Mouse (Mus musculus): Measurements from ENCODE around the gene Gdpd4. TPM values are rescaled to one million over a fixed set of nuclear protein-coding genes. Genes with fewer than 3 reads are reported as not detected.

Gene Gdpd4
- polyA plus RNA-seq (2014; fragmentation: Nextera tagmentation; extraction: Ambion mirVana) = not detected in 2 replicates

- no peaks in the 10 kb centered on the region for H3K4me1 ChIP-seq (ENCODE audit: control insufficient read depth, insufficient read depth, low read length)
- DNase-seq (no peak), ATAC-seq (ENCODE audit: low FRiP score, low TSS enrichment) (no peak)
- H3K36me3 ChIP-seq (ENCODE audit: control insufficient read depth, insufficient read depth, low read length) = no peaks in the 10 kb centered on the region
- no peaks in the 10 kb centered on the region for H3K27me3 ChIP-seq (ENCODE audit: control insufficient read depth, insufficient read depth, low read length)
- no peak within 1 kb of the TSS for H3K27ac ChIP-seq (replicated peaks; ENCODE audit: low read depth, low read length)
- H3K9me3 ChIP-seq (ENCODE audit: control insufficient read depth, low read length) = no peaks in the 10 kb centered on the region
- H3K4me2 ChIP-seq (ENCODE audit: low read length) = no peak within 1 kb of the TSS
- H3K9ac ChIP-seq (replicated peaks; ENCODE audit: low read length) = no peak within 1 kb of the TSS
- H3K4me3 ChIP-seq (replicated peaks; ENCODE audit: low read depth, low read length) = no peak within 1 kb of the TSS
- 81% methylated on average over 12 of the region's 12 CpGs for WGBS
Measured at GRCm38 (mm10) chr7:97919742-97920141, at the start of gene Gdpd4. TSS of gene Gdpd4 (plus strand) at chr7:97919955.

- no peaks in the 10 kb centered on the region for H3K9me3 ChIP-seq (ENCODE audit: control insufficient read depth, low read length)
- WGBS = 92% methylated on average over 4 of the region's 4 CpGs
Measured at GRCm38 (mm10) chr7:97872396-97872795, 47.4 kb upstream of the Gdpd4 start.

GRCm38 (mm10) chr7:97873317-97873716 lies 46.4 kb upstream of the Gdpd4 start:
- DNase-seq (no peak), ATAC-seq (ENCODE audit: low FRiP score, low TSS enrichment) (no peak)
- Histone ChIP-seq H3K9ac (replicated peaks; ENCODE audit: low read length) (no peak overlapping the region), H3K4me1 (ENCODE audit: control insufficient read depth, insufficient read depth, low read length) (no peaks in the 10 kb centered on the region), H3K4me2 (ENCODE audit: low read length) (no peak overlapping the region), H3K9me3 (ENCODE audit: control insufficient read depth, low read length) (no peaks in the 10 kb centered on the region), H3K4me3 (replicated peaks; ENCODE audit: low read depth, low read length) (no peak overlapping the region), H3K36me3 (ENCODE audit: control insufficient read depth, insufficient read depth, low read length) (peaks cover 10% of the 10 kb centered on the region; the same call in 1 of the 2 replicates), H3K27ac (replicated peaks; ENCODE audit: low read depth, low read length) (no peak overlapping the region), H3K27me3 (ENCODE audit: control insufficient read depth, insufficient read depth, low read length) (no peaks in the 10 kb centered on the region)

More at GRCm38 (mm10) chr7:97872396-97872795, 47.4 kb upstream of the Gdpd4 start:
- Histone ChIP-seq H3K4me2 (ENCODE audit: low read length) (no peak overlapping the region), H3K9ac (replicated peaks; ENCODE audit: low read length) (no peak overlapping the region), H3K36me3 (ENCODE audit: control insufficient read depth, insufficient read depth, low read length) (peaks cover 8% of the 10 kb centered on the region; the same call in 1 of the 2 replicates), H3K27ac (replicated peaks; ENCODE audit: low read depth, low read length) (no peak overlapping the region), H3K4me3 (replicated peaks; ENCODE audit: low read depth, low read length) (no peak overlapping the region), H3K27me3 (ENCODE audit: control insufficient read depth, insufficient read depth, low read length) (no peaks in the 10 kb centered on the region), H3K4me1 (ENCODE audit: control insufficient read depth, insufficient read depth, low read length) (no peaks in the 10 kb centered on the region)
- ATAC-seq (ENCODE audit: low FRiP score, low TSS enrichment) (no peak), DNase-seq (no peak)

- no peaks in the 10 kb centered on the region for H3K27me3 ChIP-seq (ENCODE audit: control insufficient read depth, insufficient read depth, low read length)
- no peaks in the 10 kb centered on the region for H3K9me3 ChIP-seq (ENCODE audit: control insufficient read depth, low read length)
- 94% methylated on average over 7 of the region's 7 CpGs for WGBS
- no peaks in the 10 kb centered on the region for H3K4me1 ChIP-seq (ENCODE audit: control insufficient read depth, insufficient read depth, low read length)
- DNase-seq (no peak), ATAC-seq (ENCODE audit: low FRiP score, low TSS enrichment) (no peak)
- no peak overlapping the region for H3K4me2 ChIP-seq (ENCODE audit: low read length)
- H3K4me3 ChIP-seq (replicated peaks; ENCODE audit: low read depth, low read length) = no peak overlapping the region
- H3K36me3 ChIP-seq (ENCODE audit: control insufficient read depth, insufficient read depth, low read length) = peaks cover 10% of the 10 kb centered on the region; the same call in 1 of the 2 replicates
- H3K9ac ChIP-seq (replicated peaks; ENCODE audit: low read length) = no peak overlapping the region
- H3K27ac ChIP-seq (replicated peaks; ENCODE audit: low read depth, low read length) = no peak overlapping the region
Measured at GRCm38 (mm10) chr7:97877846-97878538, 41.8 kb upstream of the Gdpd4 start.

GRCm38 (mm10) chr7:97911646-97912045 lies 8.1 kb upstream of the Gdpd4 start:
- DNase-seq (no peak), ATAC-seq (ENCODE audit: low FRiP score, low TSS enrichment) (no peak)
- H3K36me3 ChIP-seq (ENCODE audit: control insufficient read depth, insufficient read depth, low read length) = peaks cover 59% of the 10 kb centered on the region
- WGBS = 82% methylated on average over 3 of the region's 3 CpGs
- H3K27ac ChIP-seq (replicated peaks; ENCODE audit: low read depth, low read length) = no peak overlapping the region
- H3K27me3 ChIP-seq (ENCODE audit: control insufficient read depth, insufficient read depth, low read length) = no peaks in the 10 kb centered on the region
- no peak overlapping the region for H3K9ac ChIP-seq (replicated peaks; ENCODE audit: low read length)
- H3K4me3 ChIP-seq (replicated peaks; ENCODE audit: low read depth, low read length) = no peak overlapping the region
- no peak overlapping the region for H3K4me2 ChIP-seq (ENCODE audit: low read length)
- H3K4me1 ChIP-seq (ENCODE audit: control insufficient read depth, insufficient read depth, low read length) = no peaks in the 10 kb centered on the region
- no peaks in the 10 kb centered on the region for H3K9me3 ChIP-seq (ENCODE audit: control insufficient read depth, low read length)

GRCm38 (mm10) chr7:97914833-97915516 lies 4.8 kb upstream of the Gdpd4 start:
- peaks cover 32% of the 10 kb centered on the region for H3K36me3 ChIP-seq (ENCODE audit: control insufficient read depth, insufficient read depth, low read length)
- WGBS = 83% methylated on average over 2 of the region's 2 CpGs
- no peak overlapping the region for H3K4me2 ChIP-seq (ENCODE audit: low read length)
- H3K9me3 ChIP-seq (ENCODE audit: control insufficient read depth, low read length) = no peaks in the 10 kb centered on the region
- H3K27me3 ChIP-seq (ENCODE audit: control insufficient read depth, insufficient read depth, low read length) = no peaks in the 10 kb centered on the region
- no peak for DNase-seq
- no peak overlapping the region for H3K9ac ChIP-seq (replicated peaks; ENCODE audit: low read length)
- no peaks in the 10 kb centered on the region for H3K4me1 ChIP-seq (ENCODE audit: control insufficient read depth, insufficient read depth, low read length)
- ATAC-seq (ENCODE audit: low FRiP score, low TSS enrichment) = no peak
- H3K27ac ChIP-seq (replicated peaks; ENCODE audit: low read depth, low read length) = no peak overlapping the region
- H3K4me3 ChIP-seq (replicated peaks; ENCODE audit: low read depth, low read length) = no peak overlapping the region

GRCm38 (mm10) chr7:97925819-97926218 lies 6.1 kb downstream of the Gdpd4 start:
- H3K9me3 ChIP-seq (ENCODE audit: control insufficient read depth, low read length) = no peaks in the 10 kb centered on the region
- no peak overlapping the region for H3K4me2 ChIP-seq (ENCODE audit: low read length)
- no peak overlapping the region for H3K9ac ChIP-seq (replicated peaks; ENCODE audit: low read length)
- ATAC-seq (ENCODE audit: low FRiP score, low TSS enrichment) (no peak), DNase-seq (no peak)
- no peaks in the 10 kb centered on the region for H3K4me1 ChIP-seq (ENCODE audit: control insufficient read depth, insufficient read depth, low read length)
- no peaks in the 10 kb centered on the region for H3K27me3 ChIP-seq (ENCODE audit: control insufficient read depth, insufficient read depth, low read length)
- no peaks in the 10 kb centered on the region for H3K36me3 ChIP-seq (ENCODE audit: control insufficient read depth, insufficient read depth, low read length)
- no peak overlapping the region for H3K27ac ChIP-seq (replicated peaks; ENCODE audit: low read depth, low read length)
- H3K4me3 ChIP-seq (replicated peaks; ENCODE audit: low read depth, low read length) = no peak overlapping the region
- 90% methylated on average over 1 of the region's 1 CpGs for WGBS

GRCm38 (mm10) chr7:97926978-97927377 lies 7.2 kb downstream of the Gdpd4 start:
- H3K4me3 ChIP-seq (replicated peaks; ENCODE audit: low read depth, low read length) = no peak overlapping the region
- WGBS = 78% methylated on average over 5 of the region's 5 CpGs
- DNase-seq (no peak), ATAC-seq (ENCODE audit: low FRiP score, low TSS enrichment) (no peak)
- H3K9ac ChIP-seq (replicated peaks; ENCODE audit: low read length) = no peak overlapping the region
- H3K9me3 ChIP-seq (ENCODE audit: control insufficient read depth, low read length) = no peaks in the 10 kb centered on the region
- no peaks in the 10 kb centered on the region for H3K4me1 ChIP-seq (ENCODE audit: control insufficient read depth, insufficient read depth, low read length)
- no peaks in the 10 kb centered on the region for H3K36me3 ChIP-seq (ENCODE audit: control insufficient read depth, insufficient read depth, low read length)
- no peak overlapping the region for H3K27ac ChIP-seq (replicated peaks; ENCODE audit: low read depth, low read length)
- no peak overlapping the region for H3K4me2 ChIP-seq (ENCODE audit: low read length)
- H3K27me3 ChIP-seq (ENCODE audit: control insufficient read depth, insufficient read depth, low read length) = no peaks in the 10 kb centered on the region

- Histone ChIP-seq H3K4me3 (replicated peaks; ENCODE audit: low read depth, low read length) (no peak overlapping the region), H3K36me3 (ENCODE audit: control insufficient read depth, insufficient read depth, low read length) (no peaks in the 10 kb centered on the region), H3K27ac (replicated peaks; ENCODE audit: low read depth, low read length) (no peak overlapping the region), H3K27me3 (ENCODE audit: control insufficient read depth, insufficient read depth, low read length) (no peaks in the 10 kb centered on the region), H3K4me2 (ENCODE audit: low read length) (no peak overlapping the region), H3K9me3 (ENCODE audit: control insufficient read depth, low read length) (no peaks in the 10 kb centered on the region), H3K9ac (replicated peaks; ENCODE audit: low read length) (no peak overlapping the region), H3K4me1 (ENCODE audit: control insufficient read depth, insufficient read depth, low read length) (no peaks in the 10 kb centered on the region)
- no peak for DNase-seq
- WGBS = 85% methylated on average over 1 of the region's 1 CpGs
- no peak for ATAC-seq (ENCODE audit: low FRiP score, low TSS enrichment)
Measured at GRCm38 (mm10) chr7:97944485-97944884, 24.7 kb downstream of the Gdpd4 start.

Measured in midbrain, embryonic 14.5 days (tissue).